Mouse (Mus musculus): Measurements from ENCODE around the gene Usp24.

- no peak for TF ChIP-seq HCFC1 (IDR thresholded peaks at IDR 0.05; ENCODE audit: borderline replicate concordance, insufficient read depth, low read length)
- TF ChIP-seq CHD2 (IDR thresholded peaks at IDR 0.05; ENCODE audit: low read depth, low read length) = no peak
Measured at GRCm38 (mm10) chr4:106381131-106381530, 65.1 kb downstream of the Usp24 start.

Data from ES-E14 (cell line).